Mouse (Mus musculus) kidney, embryonic 14.5 days (tissue): Measurements from ENCODE around the gene Nlgn1. TPM values are rescaled to one million over a fixed set of nuclear protein-coding genes. Genes with fewer than 3 reads are reported as not detected.

ENCODE experiments used
- ATAC-seq: fragments of 200-750 bp; cut with Nextera tagmentation; 2 replicates; pipeline ENCODE4 v1.8.0; 2017; ENCODE audit warnings: moderate number of reproducible peaks, mild to moderate bottlenecking, moderate TSS enrichment, moderate library complexity; ENCODE audit not compliant: low FRiP score, low TSS enrichment
- H3K27ac ChIP-seq: fragments of 300-500 bp; sonication (generic); 2 replicates; pipeline ENCODE4 v1.5.1; 2014; ENCODE audit warnings: low read depth, mild to moderate bottlenecking, low read length, moderate library complexity, mixed read lengths
- H3K27me3 ChIP-seq: fragments of 300-500 bp; sonication (generic); 2 replicates; pipeline ENCODE4 v1.6.1; 2014; ENCODE audit warnings: mild to moderate bottlenecking, low read length; ENCODE audit not compliant: control insufficient read depth, insufficient read depth
- H3K36me3 ChIP-seq: fragments of 300-500 bp; sonication (generic); 2 replicates; pipeline ENCODE4 v1.6.1; 2014; ENCODE audit warnings: low read length, mixed read lengths; ENCODE audit not compliant: control insufficient read depth, insufficient read depth
- H3K4me1 ChIP-seq: fragments of 300-500 bp; sonication (generic); 2 replicates; pipeline ENCODE4 v1.6.1; 2014; ENCODE audit warnings: low read length, mixed read lengths; ENCODE audit not compliant: control insufficient read depth, insufficient read depth
- H3K4me2 ChIP-seq: fragments of 300-500 bp; sonication (generic); replicated peaks from 2 replicates; pipeline ENCODE4 v1.6.1; 2014; ENCODE audit warnings: low read depth, mild to moderate bottlenecking, low read length
- H3K4me3 ChIP-seq: fragments of 300-500 bp; sonication (generic); 2 replicates; pipeline ENCODE4 v1.5.1; 2014; ENCODE audit warnings: mild to moderate bottlenecking, low read length
- H3K9ac ChIP-seq: fragments of 300-500 bp; sonication (generic); 2 replicates; pipeline ENCODE4 v1.6.1; 2014; ENCODE audit warnings: low read depth, mild to moderate bottlenecking, low read length, moderate library complexity
- H3K9me3 ChIP-seq: fragments of 300-500 bp; sonication (generic); 2 replicates; pipeline ENCODE4 v1.6.1; 2016; ENCODE audit warnings: low read length; ENCODE audit not compliant: control insufficient read depth
- WGBS: fragments of 180-500 bp; shearing (Covaris S2); extraction: QIAGEN DNeasy Blood & Tissue Kit; methylation state at CpG from one replicate; pipeline ENCODE4 v1.1.7; 2014; 5-methylcytosine and 5-hydroxymethylcytosine counted together
- polyA plus RNA-seq: library from polyadenylated mRNA; unstranded; fragments of >200 nt; fragmentation: Nextera tagmentation; extraction: Ambion mirVana; gene quantifications from 2 replicates; pipeline ENCODE4 v1.2.1, GENCODE M21; 2014

The Nlgn1 gene
- polyA plus RNA-seq, 1 experiment from 2014 or later: 1.5 TPM

- H3K9me3 ChIP-seq: no peaks in the 10 kb centered on the region
- H3K36me3 ChIP-seq: no peaks in the 10 kb centered on the region
- H3K4me2 ChIP-seq: no peak overlapping the region
- H3K4me1 ChIP-seq: no peaks in the 10 kb centered on the region
- no peaks in the 10 kb centered on the region for H3K27me3 ChIP-seq
- WGBS: 77% methylated on average over 3 of the region's 3 CpGs
- H3K27ac ChIP-seq: no peak overlapping the region
- H3K4me3 ChIP-seq: no peak overlapping the region
- ATAC-seq: no peak
- H3K9ac ChIP-seq: no peak overlapping the region
Measured at GRCm38 (mm10) chr3:26173613-26174012, 158.6 kb downstream of the Nlgn1 start.

- Histone ChIP-seq H3K36me3 (no peaks in the 10 kb centered on the region), H3K9me3 (no peaks in the 10 kb centered on the region), H3K9ac (no peak overlapping the region), H3K4me3 (no peak overlapping the region), H3K4me2 (no peak overlapping the region), H3K27me3 (no peaks in the 10 kb centered on the region), H3K27ac (no peak overlapping the region), H3K4me1 (no peaks in the 10 kb centered on the region)
- no peak for ATAC-seq
- 84% methylated on average over 8 of the region's 8 CpGs for WGBS
Measured at GRCm38 (mm10) chr3:26166711-26167110, 165.5 kb downstream of the Nlgn1 start.

- 1% methylated on average over 9 of the region's 9 CpGs for WGBS
- no peaks in the 10 kb centered on the region for H3K9me3 ChIP-seq
- H3K27ac ChIP-seq: no peak overlapping the region
- peak overlapping the region; percentile 47 for H3K4me3 ChIP-seq
- peak overlapping the region; percentile 60 for H3K4me2 ChIP-seq
- H3K36me3 ChIP-seq: no peaks in the 10 kb centered on the region
- no peak overlapping the region for H3K9ac ChIP-seq
- ATAC-seq: 0 out of 2 replicates have a peak, but pooled peaks have one; percentile 60
- peaks cover 12% of the 10 kb centered on the region; the same call in 1 of the 2 replicates for H3K27me3 ChIP-seq
- no peaks in the 10 kb centered on the region for H3K4me1 ChIP-seq
Measured at GRCm38 (mm10) chr3:26153782-26154181, 178.5 kb downstream of the Nlgn1 start.

GRCm38 (mm10) chr3:26153036-26153741 is 179.1 kb downstream of the Nlgn1 start:
- H3K36me3 ChIP-seq: no peaks in the 10 kb centered on the region

GRCm38 (mm10) chr3:26152510-26153035 is 179.7 kb downstream of the Nlgn1 start:
- H3K9me3 ChIP-seq: no peaks in the 10 kb centered on the region

More at GRCm38 (mm10) chr3:26153036-26153741, 179.1 kb downstream of the Nlgn1 start:
- H3K4me1 ChIP-seq: no peaks in the 10 kb centered on the region
- H3K27ac ChIP-seq: no peak overlapping the region
- H3K4me2 ChIP-seq: peak overlapping the region; percentile 60
- H3K9ac ChIP-seq: peak overlapping the region; percentile 9; the same call in 1 of the 2 replicates
- H3K27me3 ChIP-seq: peaks cover 12% of the 10 kb centered on the region; the same call in 1 of the 2 replicates
- under 1% methylated on average over 31 of the region's 31 CpGs for WGBS
- 0 out of 2 replicates have a peak, but pooled peaks have one; percentile 20 for ATAC-seq
- no peaks in the 10 kb centered on the region for H3K9me3 ChIP-seq
- H3K4me3 ChIP-seq: peak overlapping the region; percentile 47

GRCm38 (mm10) chr3:26151351-26152020 is 180.8 kb downstream of the Nlgn1 start:
- Histone ChIP-seq H3K27ac (no peak overlapping the region), H3K4me3 (no peak overlapping the region), H3K4me2 (no peak overlapping the region), H3K4me1 (no peaks in the 10 kb centered on the region), H3K36me3 (no peaks in the 10 kb centered on the region), H3K9ac (no peak overlapping the region), H3K27me3 (peaks cover 12% of the 10 kb centered on the region; the same call in 1 of the 2 replicates), H3K9me3 (no peaks in the 10 kb centered on the region)
- WGBS: 45% methylated on average over 6 of the region's 6 CpGs
- ATAC-seq: no peak

More at GRCm38 (mm10) chr3:26152510-26153035, 179.7 kb downstream of the Nlgn1 start:
- ATAC-seq: peak; percentile 32; the same call in 1 of the 2 replicates
- Histone ChIP-seq H3K27ac (no peak overlapping the region), H3K36me3 (no peaks in the 10 kb centered on the region), H3K4me2 (peak overlapping the region; percentile 60), H3K27me3 (peaks cover 12% of the 10 kb centered on the region; the same call in 1 of the 2 replicates), H3K9ac (peak overlapping the region; percentile 9; the same call in 1 of the 2 replicates), H3K4me3 (peak overlapping the region; percentile 47), H3K4me1 (no peaks in the 10 kb centered on the region)
- WGBS: 1% methylated on average over 10 of the region's 10 CpGs

- Histone ChIP-seq H3K9ac (no peak overlapping the region), H3K4me2 (no peak overlapping the region), H3K4me3 (no peak overlapping the region), H3K36me3 (no peaks in the 10 kb centered on the region), H3K27me3 (peaks cover under 1% of the 10 kb centered on the region; the same call in 1 of the 2 replicates), H3K9me3 (no peaks in the 10 kb centered on the region), H3K4me1 (no peaks in the 10 kb centered on the region), H3K27ac (no peak overlapping the region)
- 52% methylated on average over 3 of the region's 3 CpGs for WGBS
- ATAC-seq: no peak
Measured at GRCm38 (mm10) chr3:26146174-26146573, 186.1 kb downstream of the Nlgn1 start.

GRCm38 (mm10) chr3:26145441-26145840 is 186.8 kb downstream of the Nlgn1 start:
- Histone ChIP-seq H3K27ac (no peak overlapping the region), H3K4me2 (no peak overlapping the region), H3K27me3 (no peaks in the 10 kb centered on the region), H3K4me1 (no peaks in the 10 kb centered on the region), H3K4me3 (no peak overlapping the region), H3K9me3 (no peaks in the 10 kb centered on the region), H3K36me3 (no peaks in the 10 kb centered on the region), H3K9ac (no peak overlapping the region)
- 82% methylated on average over 5 of the region's 5 CpGs for WGBS
- ATAC-seq: no peak
